Mouse (Mus musculus) midbrain, embryonic 12.5 days (tissue): ENCODE data around the gene Tln2. TPM values are rescaled to one million over a fixed set of nuclear protein-coding genes. Genes with fewer than 3 reads are reported as not detected.

Experiments used
- ATAC-seq: fragments of 200-750 bp; cut with Nextera tagmentation; 2 replicates; pipeline ENCODE4 v1.8.0; 2017; ENCODE audit warnings: low read depth, moderate TSS enrichment, moderate library complexity; ENCODE audit not compliant: low FRiP score
- H3K27ac ChIP-seq: fragments of 300-500 bp; sonication (generic); replicated peaks from 2 replicates; pipeline ENCODE4 v1.5.1; 2016; ENCODE audit warnings: mild to moderate bottlenecking
- H3K27me3 ChIP-seq: fragments of 300-500 bp; sonication (generic); 2 replicates; pipeline ENCODE4 v1.6.1; 2016; ENCODE audit warnings: mild to moderate bottlenecking
- H3K36me3 ChIP-seq: fragments of 300-500 bp; sonication (generic); 2 replicates; pipeline ENCODE4 v1.6.1; 2016
- H3K4me1 ChIP-seq: fragments of 300-500 bp; sonication (generic); 2 replicates; pipeline ENCODE4 v1.6.1; 2016
- H3K4me2 ChIP-seq: fragments of 300-500 bp; sonication (generic); replicated peaks from 2 replicates; pipeline ENCODE4 v1.6.1; 2016; ENCODE audit warnings: mild to moderate bottlenecking, moderate library complexity
- H3K4me3 ChIP-seq: fragments of 300-500 bp; sonication (generic); 2 replicates; pipeline ENCODE4 v1.5.1; 2016; ENCODE audit warnings: mild to moderate bottlenecking
- H3K9ac ChIP-seq: fragments of 300-500 bp; sonication (generic); replicated peaks from 2 replicates; pipeline ENCODE4 v1.6.1; 2016; ENCODE audit warnings: mild to moderate bottlenecking, moderate library complexity
- H3K9me3 ChIP-seq: fragments of 300-500 bp; sonication (generic); 2 replicates; pipeline ENCODE4 v1.6.1; 2016; ENCODE audit warnings: mild to moderate bottlenecking
- WGBS: fragments of 180-500 bp; shearing (Covaris S2); methylation state at CpG from one replicate; pipeline ENCODE4 v1.1.7; 2016; 5-methylcytosine and 5-hydroxymethylcytosine counted together
- polyA plus RNA-seq: library from polyadenylated mRNA; unstranded; fragments of >200 nt; fragmentation: Nextera tagmentation; extraction: Ambion mirVana; gene quantifications from 2 replicates; pipeline ENCODE4 v1.2.1, GENCODE M21; 2016

Gene Tln2
- polyA plus RNA-seq, 1 experiment from 2014 or later = 24.0 TPM

- H3K4me1 ChIP-seq = peaks cover 20% of the 10 kb centered on the region
- peak overlapping the region; percentile 21 for H3K4me2 ChIP-seq
- ATAC-seq = peak; percentile 38; the same call in 1 of the 2 replicates
- no peaks in the 10 kb centered on the region for H3K36me3 ChIP-seq
- no peak overlapping the region for H3K4me3 ChIP-seq
- H3K9me3 ChIP-seq = no peaks in the 10 kb centered on the region
- no peaks in the 10 kb centered on the region for H3K27me3 ChIP-seq
- H3K27ac ChIP-seq = peak overlapping the region; percentile 66
- no peak overlapping the region for H3K9ac ChIP-seq
- 28% methylated on average over 10 of the region's 10 CpGs for WGBS
Observed at GRCm38 (mm10) chr9:67435333-67436154, 124.0 kb downstream of the Tln2 start.

DNA sequence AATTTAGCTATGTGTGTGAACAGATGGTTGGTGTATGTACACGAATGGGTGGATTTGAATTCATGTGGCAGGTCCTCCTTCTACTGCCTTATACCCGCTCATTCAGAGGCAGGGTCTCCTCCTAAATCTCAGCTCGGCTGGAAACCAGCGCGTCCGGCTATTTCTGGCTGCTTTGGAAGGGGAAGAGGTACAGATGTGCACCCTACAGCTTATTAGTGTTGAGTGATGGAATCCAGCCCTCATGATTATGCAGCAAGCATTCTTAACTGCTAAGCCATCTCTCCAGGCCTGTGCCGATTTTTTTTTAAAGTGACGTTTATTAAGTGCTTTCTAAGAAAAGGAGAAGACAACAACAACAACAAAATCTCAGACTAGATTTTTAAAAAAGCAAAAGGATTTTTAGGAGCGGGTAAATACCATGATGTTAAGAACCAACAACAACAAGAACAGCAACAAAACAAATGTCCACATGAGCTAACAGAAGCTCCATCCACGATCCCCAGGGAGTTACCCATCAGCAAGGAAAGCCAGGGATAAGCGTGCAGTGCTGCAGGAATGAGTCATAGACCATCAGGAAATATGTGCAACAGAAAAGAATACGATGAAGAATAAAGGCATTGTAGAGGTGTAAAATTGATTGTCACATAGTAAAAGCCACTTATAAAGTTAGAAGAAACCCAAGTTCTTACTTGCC lies 130.2 kb downstream of the Tln2 start:
- Histone ChIP-seq H3K27ac (no peak overlapping the region), H3K4me1 (no peaks in the 10 kb centered on the region), H3K36me3 (no peaks in the 10 kb centered on the region), H3K9ac (no peak overlapping the region), H3K9me3 (no peaks in the 10 kb centered on the region), H3K4me2 (no peak overlapping the region), H3K27me3 (no peaks in the 10 kb centered on the region), H3K4me3 (no peak overlapping the region)
- ATAC-seq = no peak
- 79% methylated on average over 12 of the region's 12 CpGs for WGBS

DNA sequence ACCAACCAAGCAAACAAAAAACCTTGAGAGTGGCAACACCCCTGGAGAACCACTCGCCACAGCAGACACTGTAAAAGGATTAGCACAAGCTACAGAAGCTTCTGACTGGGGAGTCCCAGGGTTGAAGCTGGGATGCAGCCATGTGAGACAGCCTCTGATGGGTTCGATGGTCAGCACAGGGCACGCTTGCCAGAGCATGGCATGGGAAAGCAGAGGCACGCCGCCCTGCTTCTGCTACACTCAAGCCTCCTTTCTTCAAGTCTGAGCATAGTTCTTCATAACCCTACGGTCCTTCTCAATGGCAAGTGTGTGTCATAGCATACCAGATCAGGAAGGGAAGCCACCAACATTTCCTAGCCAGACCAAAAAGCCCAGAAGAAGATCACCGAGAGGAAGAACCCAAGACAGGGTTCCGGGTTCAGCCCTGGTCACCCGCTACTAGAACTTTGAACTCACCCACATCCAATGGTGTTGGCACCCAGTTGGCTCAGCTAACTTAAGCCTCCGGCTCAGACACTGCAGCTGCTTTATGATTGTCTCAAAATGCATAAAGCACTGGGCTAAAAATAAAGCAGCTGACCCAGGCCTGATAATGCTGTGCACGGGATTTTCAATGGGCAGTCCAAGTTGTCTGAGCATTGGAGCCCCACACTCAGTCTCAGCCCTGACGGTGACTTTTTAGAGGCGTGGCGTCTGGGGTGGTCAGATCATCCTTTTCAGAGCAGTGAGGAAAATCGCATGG lies 131.0 kb downstream of the Tln2 start:
- no peaks in the 10 kb centered on the region for H3K4me1 ChIP-seq
- H3K4me3 ChIP-seq = no peak overlapping the region
- no peaks in the 10 kb centered on the region for H3K36me3 ChIP-seq
- no peak for ATAC-seq
- H3K9me3 ChIP-seq = no peaks in the 10 kb centered on the region
- no peaks in the 10 kb centered on the region for H3K27me3 ChIP-seq
- WGBS = 78% methylated on average over 15 of the region's 15 CpGs
- no peak overlapping the region for H3K27ac ChIP-seq
- H3K4me2 ChIP-seq = no peak overlapping the region
- H3K9ac ChIP-seq = 0 out of 2 replicates have a peak overlapping the region, but pooled peaks have one; percentile 2

GRCm38 (mm10) chr9:67426304-67426703 lies 133.2 kb downstream of the Tln2 start:
- Histone ChIP-seq H3K36me3 (no peaks in the 10 kb centered on the region), H3K9me3 (no peaks in the 10 kb centered on the region), H3K9ac (no peak overlapping the region), H3K4me1 (no peaks in the 10 kb centered on the region), H3K27ac (no peak overlapping the region), H3K4me3 (no peak overlapping the region), H3K4me2 (no peak overlapping the region), H3K27me3 (no peaks in the 10 kb centered on the region)
- no peak for ATAC-seq
- WGBS = 79% methylated on average over 3 of the region's 3 CpGs

- WGBS = 75% methylated on average over 7 of the region's 7 CpGs
- Histone ChIP-seq H3K9me3 (no peaks in the 10 kb centered on the region), H3K36me3 (no peaks in the 10 kb centered on the region), H3K27ac (no peak overlapping the region), H3K27me3 (no peaks in the 10 kb centered on the region), H3K4me3 (no peak overlapping the region), H3K4me1 (no peaks in the 10 kb centered on the region), H3K9ac (no peak overlapping the region), H3K4me2 (no peak overlapping the region)
- no peak for ATAC-seq
Observed at GRCm38 (mm10) chr9:67424110-67424509, 135.4 kb downstream of the Tln2 start.

DNA sequence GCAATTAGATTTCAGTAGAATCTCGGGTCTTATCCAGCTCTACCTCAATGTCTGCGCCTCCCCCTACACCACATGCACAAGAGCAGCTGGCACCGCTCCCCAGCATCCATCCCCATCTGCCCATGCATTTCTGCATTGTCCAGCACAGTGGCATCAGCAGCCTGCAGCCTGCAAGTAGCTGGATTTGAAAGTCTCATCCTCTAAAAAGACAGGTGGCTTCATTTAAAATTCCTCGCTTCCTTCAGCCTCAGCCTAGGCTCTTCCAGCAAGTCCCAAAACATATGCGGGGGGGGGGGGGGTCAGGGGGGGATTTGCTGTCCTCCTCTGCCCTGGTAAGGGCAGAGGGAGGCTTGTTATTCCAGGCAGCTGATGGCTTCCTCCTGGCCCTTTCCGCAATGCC lies 141.4 kb downstream of the Tln2 start:
- H3K9me3 ChIP-seq = no peaks in the 10 kb centered on the region
- H3K36me3 ChIP-seq = no peaks in the 10 kb centered on the region
- H3K9ac ChIP-seq = no peak overlapping the region
- ATAC-seq = no peak
- WGBS = 68% methylated on average over 6 of the region's 6 CpGs
- H3K4me3 ChIP-seq = no peak overlapping the region
- H3K27me3 ChIP-seq = no peaks in the 10 kb centered on the region
- no peak overlapping the region for H3K4me2 ChIP-seq
- H3K4me1 ChIP-seq = 0 out of 2 replicates have a peak, but pooled peaks cover 3% of the 10 kb centered on the region
- H3K27ac ChIP-seq = no peak overlapping the region

DNA sequence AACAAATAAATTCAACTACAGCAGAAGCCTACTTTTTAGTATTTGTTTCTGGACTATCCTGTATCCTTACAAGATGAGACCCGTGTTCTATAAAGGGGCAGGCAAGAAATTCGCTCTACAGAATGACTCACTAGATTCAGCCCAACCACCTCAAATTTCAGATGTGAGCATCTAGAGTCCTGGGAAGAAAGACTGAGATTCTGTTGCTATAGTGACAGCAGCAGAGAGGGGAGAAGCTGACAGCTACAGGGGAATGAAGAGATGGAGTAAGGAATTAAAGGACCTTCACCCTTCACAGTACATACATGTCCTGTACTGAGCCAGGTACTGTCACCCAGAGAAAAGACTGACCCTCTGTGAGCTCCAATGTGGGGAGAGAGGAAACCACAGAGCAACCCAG lies 148.8 kb downstream of the Tln2 start:
- 89% methylated on average over 2 of the region's 2 CpGs for WGBS
- no peaks in the 10 kb centered on the region for H3K27me3 ChIP-seq
- H3K4me3 ChIP-seq = no peak overlapping the region
- no peak overlapping the region for H3K27ac ChIP-seq
- ATAC-seq = no peak
- no peak overlapping the region for H3K9ac ChIP-seq
- H3K9me3 ChIP-seq = no peaks in the 10 kb centered on the region
- no peaks in the 10 kb centered on the region for H3K36me3 ChIP-seq
- no peak overlapping the region for H3K4me2 ChIP-seq
- H3K4me1 ChIP-seq = no peaks in the 10 kb centered on the region

- Histone ChIP-seq H3K4me2 (no peak overlapping the region), H3K9ac (no peak overlapping the region), H3K36me3 (no peaks in the 10 kb centered on the region), H3K9me3 (no peaks in the 10 kb centered on the region), H3K27ac (no peak overlapping the region), H3K4me3 (no peak overlapping the region), H3K27me3 (no peaks in the 10 kb centered on the region), H3K4me1 (no peaks in the 10 kb centered on the region)
- 89% methylated on average over 7 of the region's 7 CpGs for WGBS
- ATAC-seq = no peak
Observed at GRCm38 (mm10) chr9:67404736-67405135, 154.8 kb downstream of the Tln2 start.

DNA sequence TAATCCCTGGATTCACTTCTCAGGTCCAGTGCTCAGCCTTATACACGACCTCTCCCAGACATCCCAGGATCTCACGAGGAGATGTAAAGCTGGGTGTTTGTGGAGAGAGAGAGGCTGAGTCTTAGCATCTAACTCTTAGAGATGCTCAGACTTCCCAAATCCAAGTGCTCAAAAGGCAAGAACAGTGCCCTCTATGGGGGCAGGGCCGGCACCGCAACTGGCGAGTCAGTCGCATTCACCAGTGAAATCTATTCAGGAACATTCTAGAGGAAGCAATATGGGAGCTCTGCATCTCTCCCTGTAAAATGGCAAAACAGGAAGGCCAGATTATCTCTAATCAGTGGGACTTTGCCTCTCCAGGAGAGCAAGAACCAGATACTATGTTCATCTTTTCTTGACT lies 159.9 kb downstream of the Tln2 start:
- Histone ChIP-seq H3K4me2 (no peak overlapping the region), H3K27ac (no peak overlapping the region), H3K36me3 (no peaks in the 10 kb centered on the region), H3K4me1 (no peaks in the 10 kb centered on the region), H3K9ac (no peak overlapping the region), H3K9me3 (no peaks in the 10 kb centered on the region), H3K27me3 (no peaks in the 10 kb centered on the region), H3K4me3 (no peak overlapping the region)
- 84% methylated on average over 6 of the region's 6 CpGs for WGBS
- no peak for ATAC-seq

DNA sequence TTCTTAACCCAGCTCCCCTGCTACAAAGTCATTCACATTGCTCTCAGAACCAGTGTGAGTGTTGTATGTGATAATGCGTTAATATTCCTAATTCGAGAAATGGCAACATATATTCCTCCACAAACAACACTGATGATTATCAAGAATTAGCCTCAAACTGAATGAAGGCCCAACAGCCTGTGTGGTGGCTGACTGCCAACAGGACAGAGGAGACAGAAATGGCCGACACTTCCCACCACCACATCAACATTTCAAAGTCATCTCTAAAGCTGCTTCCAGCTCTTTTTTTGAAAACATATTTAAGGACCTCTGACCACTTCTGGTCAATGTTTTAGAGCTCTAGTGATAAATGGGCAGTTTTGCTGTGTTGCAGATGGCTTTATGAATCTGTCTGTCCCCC lies 161.7 kb downstream of the Tln2 start:
- Histone ChIP-seq H3K4me2 (no peak overlapping the region), H3K36me3 (no peaks in the 10 kb centered on the region), H3K4me1 (no peaks in the 10 kb centered on the region), H3K4me3 (no peak overlapping the region), H3K27ac (no peak overlapping the region), H3K27me3 (no peaks in the 10 kb centered on the region), H3K9ac (no peak overlapping the region), H3K9me3 (no peaks in the 10 kb centered on the region)
- WGBS = 93% methylated on average over 3 of the region's 3 CpGs
- ATAC-seq = no peak

- ATAC-seq = no peak
- H3K4me3 ChIP-seq = no peak overlapping the region
- H3K27me3 ChIP-seq = no peaks in the 10 kb centered on the region
- H3K9ac ChIP-seq = no peak overlapping the region
- no peaks in the 10 kb centered on the region for H3K9me3 ChIP-seq
- H3K4me2 ChIP-seq = no peak overlapping the region
- no peak overlapping the region for H3K27ac ChIP-seq
- H3K36me3 ChIP-seq = no peaks in the 10 kb centered on the region
- 89% methylated on average over 3 of the region's 3 CpGs for WGBS
- H3K4me1 ChIP-seq = no peaks in the 10 kb centered on the region
Observed at GRCm38 (mm10) chr9:67396446-67396845, 163.1 kb downstream of the Tln2 start.

GRCm38 (mm10) chr9:67384028-67384590 lies 175.4 kb downstream of the Tln2 start:
- no peaks in the 10 kb centered on the region for H3K9me3 ChIP-seq
- WGBS = 89% methylated on average over 9 of the region's 9 CpGs
- H3K4me1 ChIP-seq = no peaks in the 10 kb centered on the region; the same call in 1 of the 2 replicates
- H3K4me2 ChIP-seq = no peak overlapping the region
- no peaks in the 10 kb centered on the region for H3K27me3 ChIP-seq
- ATAC-seq = no peak
- no peak overlapping the region for H3K27ac ChIP-seq
- no peaks in the 10 kb centered on the region for H3K36me3 ChIP-seq
- H3K9ac ChIP-seq = no peak overlapping the region
- no peak overlapping the region for H3K4me3 ChIP-seq
